Mouse (Mus musculus) forebrain, embryonic 15.5 days (tissue): ENCODE measurements around the gene Snx21. TPM values are rescaled to one million over a fixed set of nuclear protein-coding genes. Genes with fewer than 3 reads are reported as not detected.

Source experiments
- ATAC-seq: fragments of 200-750 bp; cut with Nextera tagmentation; replicated peaks from 2 replicates; pipeline ENCODE4 v1.8.0; 2017; ENCODE audit warnings: mild to moderate bottlenecking, moderate TSS enrichment, moderate library complexity
- H3K27ac ChIP-seq: fragments of 300-500 bp; sonication (generic); replicated peaks from 2 replicates; pipeline ENCODE4 v1.5.1; 2015; ENCODE audit warnings: mild to moderate bottlenecking, inconsistent platforms
- H3K27me3 ChIP-seq: fragments of 300-500 bp; sonication (generic); 2 replicates; pipeline ENCODE4 v1.6.1; 2015; ENCODE audit warnings: inconsistent platforms
- H3K36me3 ChIP-seq: fragments of 300-500 bp; sonication (generic); 2 replicates; pipeline ENCODE4 v1.6.1; 2015; ENCODE audit warnings: mild to moderate bottlenecking, inconsistent platforms
- H3K4me1 ChIP-seq: fragments of 300-500 bp; sonication (generic); 2 replicates; pipeline ENCODE4 v1.6.1; 2015; ENCODE audit warnings: inconsistent platforms
- H3K4me2 ChIP-seq: fragments of 300-500 bp; sonication (generic); replicated peaks from 2 replicates; pipeline ENCODE4 v1.6.1; 2015; ENCODE audit warnings: mild to moderate bottlenecking, inconsistent platforms
- H3K4me3 ChIP-seq: fragments of 300-500 bp; sonication (generic); 2 replicates; pipeline ENCODE4 v1.5.1; 2015; ENCODE audit warnings: mild to moderate bottlenecking, inconsistent platforms
- H3K9ac ChIP-seq: fragments of 300-500 bp; sonication (generic); replicated peaks from 2 replicates; pipeline ENCODE4 v1.6.1; 2015; ENCODE audit warnings: mild to moderate bottlenecking, inconsistent platforms
- H3K9me3 ChIP-seq: fragments of 300-500 bp; sonication (generic); 2 replicates; pipeline ENCODE4 v1.6.1; 2016; ENCODE audit warnings: inconsistent platforms
- WGBS: fragments of 180-500 bp; shearing (Covaris S2); methylation state at CpG from one replicate; pipeline ENCODE4 v1.1.7; 2015; ENCODE audit warnings: mixed read lengths; 5-methylcytosine and 5-hydroxymethylcytosine counted together
- polyA plus RNA-seq: library from polyadenylated mRNA; unstranded; fragments of >200 nt; fragmentation: Nextera tagmentation; extraction: Ambion mirVana; gene quantifications from 2 replicates; pipeline ENCODE4 v1.2.1, GENCODE M21; 2015

Snx21 gene
- polyA plus RNA-seq, 1 experiment from 2014 or later: 29.8 TPM

GRCm38 (mm10) chr2:164835164-164835563 lies 49.5 kb downstream of the Snx21 start:
- Histone ChIP-seq H3K4me1 (peaks cover 23% of the 10 kb centered on the region), H3K4me3 (0 out of 2 replicates have a peak overlapping the region, but pooled peaks have one; percentile 81), H3K4me2 (no peak overlapping the region), H3K27ac (no peak overlapping the region), H3K9ac (no peak overlapping the region), H3K36me3 (peaks cover 20% of the 10 kb centered on the region), H3K27me3 (no peaks in the 10 kb centered on the region), H3K9me3 (no peaks in the 10 kb centered on the region)
- no peak for ATAC-seq
- 91% methylated on average over 4 of the region's 4 CpGs for WGBS

Other genes starting within 250 kb of the Snx21 start
- 4.3 and 4.5 TPM in 2 replicates for gene Wfdc2, start 223.4 kb upstream of the Snx21 start, polyA plus RNA-seq
- not detected in 2 replicates for gene Spint3, start 212.4 kb upstream of the Snx21 start, polyA plus RNA-seq
- gene Wfdc6a, start 200.4 kb upstream of the Snx21 start, polyA plus RNA-seq: not detected in 2 replicates
- gene Eppin, start 192.2 kb upstream of the Snx21 start, polyA plus RNA-seq: not detected in 2 replicates
- not detected in 2 replicates for gene Wfdc6b, start 172.3 kb upstream of the Snx21 start, polyA plus RNA-seq
- not detected in 2 replicates for gene Wfdc8, start 172.2 kb upstream of the Snx21 start, polyA plus RNA-seq
- not detected in 2 replicates for gene Wfdc16, start 147.0 kb upstream of the Snx21 start, polyA plus RNA-seq
- gene Wfdc10, start 129.8 kb upstream of the Snx21 start, polyA plus RNA-seq: not detected in 2 replicates
- not detected in 2 replicates for gene Wfdc9, start 129.2 kb upstream of the Snx21 start, polyA plus RNA-seq
- not detected in 2 replicates for gene Wfdc11, start 111.7 kb upstream of the Snx21 start, polyA plus RNA-seq
- not detected in 2 replicates for gene Wfdc13, start 100.7 kb upstream of the Snx21 start, polyA plus RNA-seq
- not detected in 2 replicates for gene Spint4, start 87.3 kb upstream of the Snx21 start, polyA plus RNA-seq
- not detected in 2 replicates for gene Spint5, start 70.5 kb upstream of the Snx21 start, polyA plus RNA-seq
- 1.1 and 1.7 TPM in 2 replicates for gene Wfdc3, start 39.9 kb upstream of the Snx21 start, polyA plus RNA-seq
- gene Dnttip1, start 39.8 kb upstream of the Snx21 start, polyA plus RNA-seq: 73.9 and 74.9 TPM in 2 replicates
- 199 and 232 TPM in 2 replicates for gene Ube2c, start 15.9 kb upstream of the Snx21 start, polyA plus RNA-seq
- gene Tnnc2, start 5.9 kb upstream of the Snx21 start, polyA plus RNA-seq: 0.45 and 0.60 TPM in 2 replicates
- gene Acot8, start 19.1 kb downstream of the Snx21 start, polyA plus RNA-seq: 17.1 and 17.2 TPM in 2 replicates
- 13.9 and 14.5 TPM in 2 replicates for gene Zswim3, start 19.3 kb downstream of the Snx21 start, polyA plus RNA-seq
- 22.8 TPM in 2 replicates for gene Zswim1, start 36.9 kb downstream of the Snx21 start, polyA plus RNA-seq
- gene Spata25, start 42.7 kb downstream of the Snx21 start, polyA plus RNA-seq: not detected in 2 replicates
- 97.7 and 98.4 TPM in 2 replicates for gene Ctsa, start 47.0 kb downstream of the Snx21 start, polyA plus RNA-seq
- gene Neurl2, start 47.6 kb downstream of the Snx21 start, polyA plus RNA-seq: 5.6 and 6.5 TPM in 2 replicates
- gene Pltp, start 71.9 kb downstream of the Snx21 start, polyA plus RNA-seq: 45.3 and 50.7 TPM in 2 replicates
- gene Pcif1, start 93.5 kb downstream of the Snx21 start, polyA plus RNA-seq: 94.8 and 101 TPM in 2 replicates
- 15.7 and 16.7 TPM in 2 replicates for gene Zfp335, start 125.9 kb downstream of the Snx21 start, polyA plus RNA-seq
- gene Mmp9, start 155.0 kb downstream of the Snx21 start, polyA plus RNA-seq: 17.9 and 19.5 TPM in 2 replicates
- gene Slc12a5, start 175.0 kb downstream of the Snx21 start, polyA plus RNA-seq: 16.2 and 17.2 TPM in 2 replicates
- gene Ncoa5, start 249.0 kb downstream of the Snx21 start, polyA plus RNA-seq: 131 and 137 TPM in 2 replicates